Mouse (Mus musculus): Measurements from ENCODE around the gene 1700017N19Rik.
A peak's percentile ranks its signal among the peaks of the same experiment; 100 is the strongest.
"Not testable (repeated sequence)": the region's sequence is repeated elsewhere in the genome, so short reads cannot be mapped to it uniquely, and the experiment has no call there.

The 1700017N19Rik gene

DNA sequence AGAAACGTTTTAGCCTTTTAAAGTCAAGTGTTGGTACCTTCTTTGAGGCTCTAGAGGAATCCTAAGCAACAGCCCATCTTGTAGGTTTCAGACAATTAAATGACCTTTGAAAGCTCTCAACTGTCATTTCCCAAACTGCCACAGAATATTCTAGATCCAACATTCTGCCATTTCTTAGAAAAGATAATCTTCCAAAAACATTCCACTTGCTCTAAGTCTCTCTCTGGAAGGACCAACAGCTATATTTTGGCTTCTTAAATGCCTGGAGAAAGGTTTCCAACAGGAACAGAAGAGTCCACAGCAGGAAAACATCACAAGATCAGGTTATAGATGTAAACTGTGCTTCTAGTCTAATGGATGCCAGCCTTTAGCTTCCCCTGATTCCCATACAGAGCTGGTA is at the start of gene 1700017N19Rik, which contains the start of gene 4930430F08Rik:
Gene 1700017N19Rik, plus strand, starts transcription at position 162 of the 400 bp plus-strand sequence.
Gene 4930430F08Rik, minus strand, starts transcription at position 101 of the 400 bp plus-strand sequence.
- no peak for DNase-seq (ENCODE audit: low spot score in 2 of 2)

DNA sequence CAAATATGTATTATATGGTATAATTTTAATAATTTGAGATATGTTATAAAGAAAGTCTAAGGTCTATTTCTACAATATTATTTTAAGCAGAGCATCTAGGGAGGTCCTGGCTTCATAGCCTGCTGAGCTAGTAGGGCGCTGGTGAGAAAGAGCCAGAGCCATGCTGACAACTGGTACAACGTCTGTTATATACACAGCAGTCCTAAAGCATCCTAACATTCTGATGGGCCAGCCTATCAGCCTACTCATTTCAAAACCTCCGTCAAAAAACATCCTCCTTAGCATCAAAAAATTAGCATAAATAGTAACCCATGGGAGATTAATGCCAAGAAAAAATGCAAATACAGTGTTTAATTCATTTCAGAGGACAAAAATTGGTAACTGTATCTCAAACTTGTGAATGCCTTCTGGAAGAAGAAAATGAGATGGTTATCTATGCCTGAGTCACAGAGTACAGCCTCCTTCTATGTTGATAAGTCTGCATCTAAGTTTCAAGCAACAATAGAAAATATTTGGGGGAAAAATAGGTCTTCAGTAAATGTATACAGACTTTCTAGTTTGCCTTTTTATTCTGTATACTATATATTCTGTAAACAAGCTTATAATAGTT is 33.6 kb upstream of the 1700017N19Rik start:
- no peak for DNase-seq (ENCODE audit: low spot score in 2 of 2)

DNA sequence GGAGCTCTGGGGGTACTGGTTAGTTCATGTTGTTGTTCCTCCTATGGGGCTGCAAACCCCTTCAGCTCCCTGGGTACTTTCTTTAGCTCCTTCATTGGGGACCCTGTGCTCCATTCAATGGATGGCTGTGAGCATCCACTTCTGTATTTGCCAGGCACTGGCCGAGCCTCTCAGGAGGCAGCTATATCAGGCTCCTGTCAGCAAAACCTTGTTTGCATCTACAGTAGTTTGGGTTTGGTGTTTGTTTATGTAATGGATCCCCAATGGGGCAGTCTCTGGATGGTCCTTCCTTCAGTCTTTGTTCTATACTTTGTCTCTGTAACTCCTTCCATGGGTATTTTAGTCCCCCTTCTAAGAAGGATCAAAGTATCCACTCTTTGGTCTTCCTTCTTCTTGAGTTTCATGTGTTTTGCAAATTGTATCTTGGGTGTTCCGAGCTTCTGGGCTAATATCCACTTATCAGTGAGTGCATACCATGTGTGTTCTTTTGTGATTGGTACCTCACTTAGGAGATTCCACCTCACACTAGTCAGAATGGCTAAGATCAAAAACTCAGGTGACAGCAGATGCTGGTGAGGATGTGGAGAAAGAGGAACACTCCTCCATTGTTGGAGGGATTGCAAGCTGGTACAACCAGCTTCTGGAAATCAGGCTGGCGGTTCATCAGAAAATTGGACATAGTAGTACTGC is 29.9 kb upstream of the 1700017N19Rik start:
- DNase-seq (ENCODE audit: low spot score in 2 of 2): not testable (repeated sequence)

DNA sequence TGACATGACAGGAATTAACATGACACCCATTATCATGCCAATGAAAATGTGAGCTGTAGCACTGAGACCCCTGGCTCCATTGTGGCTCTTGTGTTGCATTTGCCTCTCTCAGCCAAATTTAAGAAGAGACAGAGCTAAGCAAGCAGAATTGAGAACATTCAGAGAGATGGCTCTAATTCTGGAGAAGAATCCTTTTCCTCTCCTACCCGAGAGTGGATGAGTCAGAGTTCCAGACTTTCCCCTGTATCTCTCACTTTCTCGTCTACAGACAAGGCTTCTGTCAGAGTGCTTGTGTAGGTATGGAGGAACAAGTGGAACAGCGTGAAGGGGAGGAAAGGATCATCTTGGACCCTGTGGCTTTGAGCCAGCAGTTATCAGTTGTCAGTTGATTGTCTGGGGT is 26.2 kb upstream of the 1700017N19Rik start:
- no peak for DNase-seq (ENCODE audit: low spot score in 2 of 2)

DNA sequence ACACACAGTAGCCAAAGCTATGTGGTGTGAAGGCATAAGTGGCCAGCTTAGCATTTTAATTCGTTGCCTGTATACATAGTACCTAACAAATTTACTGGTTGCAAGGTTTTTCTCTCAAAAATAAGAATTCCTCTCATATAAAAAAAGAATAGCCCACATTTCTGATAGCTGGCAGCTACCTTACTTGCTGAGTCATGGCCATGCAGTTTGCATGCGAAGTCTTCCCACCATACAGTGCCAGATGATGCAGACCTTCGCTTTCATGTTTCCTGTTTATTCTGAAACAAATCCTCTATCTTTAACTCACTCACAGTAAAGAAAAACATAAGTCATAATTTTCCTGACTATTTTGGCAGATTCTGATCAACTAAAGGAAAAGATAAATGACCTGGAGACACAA is 18.6 kb upstream of the 1700017N19Rik start:
- no peak for DNase-seq (ENCODE audit: low spot score in 2 of 2)

DNA sequence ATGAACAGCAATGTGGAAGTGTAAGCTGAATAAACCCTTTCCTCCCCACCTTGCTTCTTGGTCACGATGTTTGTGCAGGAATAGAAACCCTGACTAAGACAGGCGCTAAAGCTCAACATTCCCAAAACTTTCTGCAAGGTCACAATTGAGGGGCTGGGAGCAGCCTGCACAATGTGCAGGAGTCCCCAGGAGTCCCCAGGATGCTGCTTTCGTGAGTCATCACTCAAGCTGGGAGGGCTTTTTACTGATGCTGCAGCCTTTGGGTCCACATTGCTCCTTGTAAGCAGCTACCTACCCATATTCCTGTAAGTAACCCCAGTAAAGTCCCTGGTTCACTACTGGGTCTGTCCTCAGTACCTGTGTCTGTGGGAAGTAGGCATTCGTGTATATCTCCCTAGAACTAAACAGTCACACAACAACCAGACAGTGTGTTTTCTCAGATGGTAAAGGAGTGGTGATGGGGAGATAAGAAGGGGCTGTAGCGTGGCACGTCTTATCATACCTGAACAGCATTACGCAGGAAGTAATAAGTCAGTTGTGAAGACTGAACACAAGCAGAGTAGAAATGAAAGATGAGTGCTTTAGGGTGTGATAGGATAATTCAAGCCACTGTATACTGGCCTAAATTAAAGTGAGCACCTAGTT is 15.7 kb upstream of the 1700017N19Rik start:
- DNase-seq (ENCODE audit: low spot score in 2 of 2): no peak

DNA sequence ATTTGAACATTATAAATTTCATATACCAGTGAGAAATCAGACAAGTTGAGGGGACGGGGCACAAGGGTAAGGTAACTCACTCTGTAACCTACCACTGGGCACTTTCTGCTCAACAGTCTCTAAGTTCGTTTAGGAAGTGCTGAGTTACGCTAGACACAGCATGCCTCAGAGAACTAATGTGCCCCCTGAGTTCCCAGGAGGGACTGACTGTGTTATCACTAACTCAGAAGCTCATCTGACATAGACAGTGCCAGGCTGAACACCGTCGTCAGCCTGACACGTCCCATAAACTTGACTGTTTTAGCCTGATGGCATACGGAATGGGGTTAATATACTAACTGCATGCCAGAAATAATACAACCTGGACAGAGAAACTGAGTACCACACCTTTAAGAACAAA is 15.0 kb upstream of the 1700017N19Rik start:
- no peak for DNase-seq (ENCODE audit: low spot score in 2 of 2)

DNA sequence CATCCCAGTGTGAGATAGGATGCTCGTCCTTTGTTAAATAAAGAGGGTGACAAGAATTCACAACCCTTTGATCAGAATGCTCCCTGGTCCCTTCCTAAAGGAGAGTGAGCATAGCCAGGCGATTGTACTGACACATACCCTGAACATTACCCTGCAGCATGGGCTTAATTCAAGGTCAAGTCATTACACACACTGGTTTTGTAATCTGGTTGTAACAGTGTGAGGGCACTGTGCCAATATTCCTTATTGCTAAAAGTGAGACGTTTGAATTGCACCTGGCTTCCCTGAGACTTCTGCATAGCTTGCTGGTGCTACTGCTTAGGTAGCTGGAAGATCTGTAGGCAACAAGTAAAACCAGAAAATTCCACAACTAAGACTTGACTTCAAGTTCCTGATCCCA is 6.1 kb upstream of the 1700017N19Rik start:
- no peak for DNase-seq (ENCODE audit: low spot score in 2 of 2)

DNA sequence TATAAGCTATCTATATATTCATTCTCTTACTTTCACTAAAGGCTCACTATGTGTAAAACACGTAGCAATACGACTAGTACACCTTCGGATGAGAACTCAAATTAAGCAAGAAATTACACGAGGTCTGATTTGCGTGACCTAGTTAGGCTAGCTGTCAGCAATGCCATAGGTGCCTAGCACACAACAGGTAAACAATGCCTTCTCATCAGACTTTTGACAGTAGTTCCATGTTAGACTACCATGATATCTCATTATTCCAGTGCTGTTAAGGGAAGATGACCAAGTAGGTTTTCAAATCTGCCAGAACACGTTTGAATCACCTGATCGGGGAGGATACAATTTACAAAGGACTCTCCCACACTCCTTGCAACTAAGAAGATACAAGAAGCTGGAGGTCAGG is 1.8 kb upstream of the 1700017N19Rik start:
- no peak for DNase-seq (ENCODE audit: low spot score in 2 of 2)

DNA sequence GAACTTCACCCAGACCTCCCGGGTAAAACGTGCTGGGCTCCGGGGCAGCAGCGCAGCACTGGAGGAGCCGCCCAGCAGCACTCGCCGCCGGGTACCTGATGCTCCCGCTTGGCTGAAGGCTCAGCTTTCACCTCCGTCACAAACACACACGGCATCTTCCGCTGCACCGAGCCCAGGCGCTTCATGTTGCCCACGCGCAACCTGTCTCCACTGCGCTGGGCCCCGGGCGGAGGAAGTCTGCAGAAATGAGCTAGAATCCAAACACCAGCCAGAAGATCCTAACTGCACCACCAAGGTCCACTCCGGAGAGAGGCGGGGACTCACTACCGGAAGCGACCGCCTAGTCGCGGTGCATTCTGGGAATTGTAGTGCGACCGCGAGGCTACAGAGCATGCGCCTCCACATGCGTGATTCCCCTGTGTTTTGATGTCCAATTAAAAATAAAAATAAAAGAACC is 1.3 kb upstream of the 1700017N19Rik start:
- peak; percentile 74 to 89 for DNase-seq (ENCODE audit: low spot score in 2 of 2)

DNA sequence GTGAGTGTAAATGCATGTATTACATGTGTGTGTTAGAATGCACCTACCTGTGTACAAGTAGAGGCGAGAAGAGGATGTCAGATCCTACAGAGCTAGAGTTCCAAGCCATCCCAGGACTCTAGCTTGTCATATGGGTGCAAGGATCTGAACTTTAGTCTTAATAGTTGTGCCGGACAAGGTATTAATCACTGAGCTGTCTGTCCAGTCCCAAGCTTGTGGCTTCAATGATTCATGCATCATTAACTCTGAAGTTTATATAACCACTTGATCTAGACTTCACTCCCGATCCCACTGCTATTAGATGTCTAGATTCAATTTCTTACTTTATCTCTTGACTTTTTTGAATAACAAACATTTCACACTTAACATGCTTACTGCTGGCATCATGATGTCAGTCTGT is 8.1 kb downstream of the 1700017N19Rik start:
- no peak for DNase-seq (ENCODE audit: low spot score in 2 of 2)

DNA sequence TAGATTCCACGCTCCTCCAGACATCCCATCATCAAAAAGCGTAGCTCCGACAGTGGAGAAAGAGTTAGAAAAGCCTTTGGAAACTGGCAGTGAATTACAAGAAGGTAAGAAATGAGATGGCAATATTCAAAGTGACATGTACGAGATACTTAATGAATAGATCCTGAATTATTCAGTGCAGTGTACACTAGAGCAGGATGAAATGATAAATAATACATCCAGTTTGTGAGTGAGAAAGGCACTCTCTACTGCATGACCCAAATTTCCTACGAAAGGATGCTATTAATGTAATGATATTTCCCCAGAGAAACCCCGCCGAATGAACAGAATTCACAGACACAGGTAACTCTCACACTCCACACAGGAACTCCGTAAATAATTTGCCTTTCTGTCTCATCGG is 13.2 kb downstream of the 1700017N19Rik start:
- no peak for DNase-seq (ENCODE audit: low spot score in 2 of 2)

DNA sequence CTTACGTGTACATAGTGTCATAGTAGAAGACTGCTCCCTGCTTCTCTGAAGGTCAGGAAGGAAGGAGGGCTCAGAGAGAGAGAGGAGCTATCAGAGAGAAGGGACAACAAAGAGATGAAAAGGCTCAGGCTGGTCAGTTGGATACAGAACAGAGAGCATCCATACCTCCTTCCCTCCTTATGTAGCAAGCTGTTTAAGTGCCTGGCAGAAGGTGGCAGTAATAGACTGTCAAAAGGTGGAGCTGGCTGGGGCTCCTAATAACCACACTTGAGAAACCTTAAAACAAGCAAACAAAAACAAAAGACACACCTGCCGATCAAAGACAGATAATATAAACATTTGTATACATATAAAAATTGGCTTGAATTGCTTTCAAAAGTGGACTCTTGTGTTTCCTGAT is 14.0 kb downstream of the 1700017N19Rik start:
- DNase-seq (ENCODE audit: low spot score in 2 of 2): no peak

DNA sequence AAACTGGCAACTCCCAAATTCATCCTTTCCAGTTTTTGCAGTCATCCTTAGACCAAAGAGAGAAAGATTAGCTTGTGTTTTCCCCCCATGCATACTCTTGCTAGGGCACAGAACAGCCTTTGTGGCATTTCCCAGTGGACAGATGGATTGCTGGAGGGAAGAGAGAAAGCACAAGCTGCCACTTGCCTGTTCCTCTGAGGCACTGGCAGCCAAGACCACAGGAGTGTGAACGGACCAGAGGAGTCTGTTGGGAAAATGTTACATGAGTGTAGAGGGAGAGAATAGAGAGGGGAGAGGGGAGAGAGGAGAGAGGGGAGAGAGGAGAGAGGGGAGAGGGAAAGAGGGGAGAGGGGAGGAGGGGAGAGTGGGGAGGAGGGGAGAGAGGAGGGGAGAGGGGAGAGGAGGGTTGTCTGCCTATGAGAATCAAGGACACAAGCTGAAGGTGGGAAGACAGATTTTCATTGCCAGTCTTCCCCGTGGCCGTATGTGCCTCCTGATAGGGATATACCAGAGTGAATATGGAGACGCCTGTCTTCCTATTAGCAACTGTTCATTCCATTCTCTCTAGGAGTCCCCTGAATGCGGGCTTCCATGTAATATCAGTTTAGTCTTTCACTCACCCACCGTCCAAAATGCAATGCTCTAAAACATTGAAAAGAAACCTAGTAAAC is 27.1 kb downstream of the 1700017N19Rik start:
- no peak for DNase-seq (ENCODE audit: low spot score in 2 of 2)

DNA sequence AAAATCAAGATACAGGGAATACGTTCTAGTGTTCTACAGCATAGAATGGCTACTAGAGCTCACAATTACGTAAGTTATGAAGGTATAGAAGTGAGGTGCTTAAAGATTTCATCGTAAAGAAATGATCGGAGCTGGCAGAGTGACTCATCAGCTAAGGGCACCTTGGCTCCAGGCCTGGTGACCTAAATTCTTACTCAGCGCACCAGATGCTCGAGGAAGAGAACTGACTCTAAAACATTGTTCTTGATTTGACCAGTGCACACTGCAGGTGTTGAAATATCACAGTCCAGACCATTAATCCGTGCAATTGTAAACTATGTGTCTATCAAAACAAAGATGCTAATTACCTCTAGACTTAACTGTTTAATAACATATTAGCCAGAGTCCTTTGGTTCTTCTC is 29.2 kb downstream of the 1700017N19Rik start:
- DNase-seq (ENCODE audit: low spot score in 2 of 2): no peak

DNA sequence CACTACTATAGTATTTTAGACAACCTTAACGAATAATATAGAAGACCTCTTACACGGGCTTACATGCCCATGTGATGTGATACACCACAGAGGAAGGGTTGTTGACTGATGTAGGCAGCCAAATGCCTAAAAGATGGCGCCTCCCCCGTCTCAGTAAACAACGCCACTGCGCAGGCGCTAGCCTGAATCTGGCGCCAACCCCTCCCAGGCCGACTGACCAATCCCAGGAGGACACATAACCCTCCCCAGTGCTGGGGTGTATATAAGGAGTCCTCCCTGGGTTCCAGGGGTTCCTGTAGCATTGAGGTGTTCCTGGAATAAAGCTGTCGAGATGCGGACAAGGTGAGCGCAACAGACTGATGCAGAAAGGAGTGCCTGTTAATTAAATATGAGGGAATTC is 29.8 kb downstream of the 1700017N19Rik start:
- no peak for DNase-seq (ENCODE audit: low spot score in 2 of 2)

DNA sequence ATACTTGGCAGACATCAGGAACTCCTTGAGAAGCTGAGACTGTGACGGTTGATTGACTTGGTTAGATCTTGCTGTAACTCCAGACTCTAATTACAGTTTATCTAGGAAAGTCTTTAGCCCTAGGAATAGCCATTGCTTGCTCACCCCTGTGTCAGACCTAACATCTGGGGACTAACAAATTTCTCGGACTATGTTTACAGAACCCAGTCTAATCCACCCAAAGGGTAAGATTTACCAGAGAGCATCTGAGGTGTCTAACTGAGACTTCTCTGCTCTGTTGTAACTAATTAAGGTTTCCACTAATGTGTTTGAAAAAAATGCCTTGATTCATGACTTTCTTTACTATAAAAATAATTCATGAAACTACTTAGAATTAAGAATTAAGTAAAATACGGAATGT is 32.2 kb downstream of the 1700017N19Rik start:
- DNase-seq (ENCODE audit: low spot score in 2 of 2): no peak

DNA sequence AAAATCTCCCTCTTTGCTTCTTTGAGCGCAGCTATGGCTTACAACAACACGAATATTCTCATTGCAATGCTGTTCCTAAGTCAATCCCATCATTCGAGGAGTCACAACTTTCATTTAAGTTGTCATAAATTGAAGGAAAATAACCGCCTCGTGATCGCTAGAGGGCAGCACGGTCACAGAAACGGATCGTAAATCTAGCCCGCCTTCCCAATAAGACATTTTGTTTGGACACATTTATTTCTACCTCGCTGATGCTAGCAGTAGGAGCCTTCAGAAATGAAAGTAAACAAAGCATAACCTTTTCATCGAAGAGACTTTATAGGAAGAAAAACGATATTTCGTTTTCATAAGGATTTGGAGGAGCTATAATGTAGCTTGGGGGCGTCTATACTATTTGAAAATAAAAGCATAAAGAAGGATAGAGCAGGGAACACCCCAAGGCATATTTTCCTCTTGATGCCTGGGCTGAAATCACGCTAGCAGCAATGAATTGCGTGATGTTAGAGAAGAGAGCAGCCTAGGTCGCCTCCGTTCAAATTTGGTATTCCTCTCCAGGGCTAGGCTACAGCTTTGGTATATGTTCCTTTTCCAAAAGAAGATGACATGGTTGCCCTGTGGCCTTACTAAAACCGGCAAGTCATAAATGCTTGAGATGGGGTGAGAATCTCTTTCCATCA is 39.6 kb downstream of the 1700017N19Rik start:
- DNase-seq (ENCODE audit: low spot score in 2 of 2): no peak

DNA sequence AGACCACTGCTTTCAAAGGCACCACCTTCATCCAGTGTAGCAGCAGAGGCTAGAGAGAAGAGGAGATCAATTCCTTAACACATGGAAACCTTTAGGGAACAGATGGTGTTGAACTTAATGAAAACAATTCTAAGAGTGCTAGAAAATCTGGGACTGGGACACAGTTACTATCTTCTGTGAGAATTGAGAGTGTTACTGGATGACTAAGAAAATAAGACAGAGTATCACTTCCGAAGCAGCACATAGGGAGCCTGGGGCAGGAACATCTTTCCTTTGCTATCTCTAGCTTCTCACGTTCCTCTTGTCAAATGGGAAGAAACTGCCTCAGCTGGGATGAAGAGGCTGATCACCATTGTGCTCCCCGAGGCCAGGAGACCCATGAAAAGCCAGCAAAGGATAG is 52.6 kb downstream of the 1700017N19Rik start:
- DNase-seq (ENCODE audit: low spot score in 2 of 2): no peak

DNA sequence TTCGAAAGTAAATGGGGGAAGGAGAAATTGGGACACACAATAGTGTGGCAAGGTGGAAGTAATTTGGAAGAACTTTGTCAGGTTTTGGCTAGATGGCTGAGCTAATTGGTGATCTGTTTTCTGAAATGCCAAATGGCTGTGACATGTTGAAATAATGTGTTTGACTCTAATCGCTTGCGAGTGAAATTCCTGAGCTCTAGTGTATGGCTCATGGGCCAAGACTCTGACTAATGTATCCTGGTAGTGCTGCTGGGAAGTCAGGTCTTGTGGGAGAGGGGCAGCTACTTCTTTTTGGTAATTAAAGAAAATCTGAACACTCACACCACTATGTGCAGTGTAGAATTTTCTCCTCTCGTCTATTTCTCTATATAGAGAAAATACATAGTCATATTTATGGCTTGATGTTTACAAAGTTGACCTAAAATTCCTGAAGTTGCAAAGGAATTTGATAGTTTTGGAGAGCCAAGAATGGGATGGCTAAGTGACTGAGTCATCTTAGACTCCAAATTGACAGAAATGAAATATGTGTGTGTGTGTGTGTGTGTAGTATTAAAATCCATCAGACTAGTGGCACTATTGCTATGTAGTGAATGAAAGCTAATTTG is 55.1 kb downstream of the 1700017N19Rik start:
- no peak for DNase-seq (ENCODE audit: low spot score in 2 of 2)

DNA sequence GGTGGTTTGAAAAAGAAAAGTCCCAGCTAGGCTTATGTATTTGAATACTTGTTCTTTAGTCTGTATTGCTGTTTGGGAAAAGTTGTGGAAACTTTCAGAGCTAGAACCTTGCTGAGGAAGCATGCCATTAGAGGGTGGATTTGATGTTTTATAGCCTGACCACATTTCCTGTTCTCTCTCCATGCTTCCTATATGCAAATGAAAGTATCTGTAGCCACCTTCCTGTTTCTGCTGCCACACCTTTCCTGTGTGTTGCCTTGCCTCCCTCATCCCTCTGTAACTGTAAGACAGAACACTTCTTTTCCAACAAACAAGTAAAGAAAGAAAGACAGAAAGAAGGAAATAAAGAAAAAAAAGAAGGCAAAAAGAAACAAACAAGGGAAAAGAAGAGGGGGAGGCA is 63.9 kb downstream of the 1700017N19Rik start:
- no peak for DNase-seq (ENCODE audit: low spot score in 2 of 2)

Measured in urinary bladder, postnatal 4 days (tissue).